Mouse (Mus musculus) liver, embryonic 14.5 days (tissue): ENCODE data around the gene Urah.

Source experiments
- CTCF ChIP-seq: IDR thresholded peaks from 2 replicates; pipeline ENCODE4 v1.5.1; 2016; ENCODE audit warnings: antibody characterized with exemption, low read depth, control low read depth
- EP300 ChIP-seq: IDR thresholded peaks from 2 replicates; pipeline ENCODE4 v1.6.1; 2016; ENCODE audit warnings: antibody characterized with exemption, low read depth

- TF ChIP-seq CTCF = no peak
- TF ChIP-seq EP300 = no peak
These were observed 36.6 kb upstream of the Urah start for GRCm38 (mm10) chr7:140798212-140798611.
